13 mouse cellular contexts compared by ENCODE assay signal in genomic region chr13:16805560-16805959, GRCm38 (mm10).
DNase-seq lines count a peak whose midpoint lies in the region; ATAC-seq and TF ChIP-seq lines count a peak whose summit lies in the region.
"Had no signal": no experiment of that assay in that cellular context is flagged by ENCODE, and none has a peak within 500 bp of the region (broad histone marks: within the 10 kb centered on the region; RNA-seq: fewer than 3 reads in every experiment).

No protein-coding gene starts in this region.

- H3K4me1 ChIP-seq in ES-E14 (ENCODE audit: control insufficient read depth in 2 of 2, insufficient read depth in 2 of 2, low read length in 2 of 2, poor library complexity in 1 of 2): no peaks in the 10 kb centered on the region
- H3K4me1 ChIP-seq: liver, embryonic 12.5 days had no signal

- ATAC-seq in hematopoietic stem cell, adult 5-6 weeks (replicated peaks in 1 of 2; ENCODE audit: insufficient read depth in 1 of 2, low FRiP score in 2 of 2, low TSS enrichment in 1 of 2, low read depth in 1 of 2, poor library complexity in 2 of 2, severe bottlenecking in 2 of 2): peak; percentile 21 to 22; a peak in 3 of 4 replicates
- ATAC-seq: liver, embryonic 12.5 days had no signal

- H3K4me3 ChIP-seq in ES-E14 (ENCODE audit: insufficient read depth in 1 of 2, low read depth in 1 of 2, low read length in 2 of 2, poor library complexity in 1 of 2, severe bottlenecking in 1 of 2): no peak overlapping the region
- H3K4me3 ChIP-seq: liver, embryonic 12.5 days; myocyte had no signal

- no peak overlapping the region for H3K9ac ChIP-seq in ES-E14 (ENCODE audit: insufficient read depth, low read depth, low read length, poor library complexity, severe bottlenecking)
- H3K9ac ChIP-seq: liver, embryonic 12.5 days had no signal

- no peaks in the 10 kb centered on the region for H3K9me3 ChIP-seq in ES-E14 (ENCODE audit: control insufficient read depth, insufficient read depth, low read depth, low read length)
- H3K9me3 ChIP-seq: liver, embryonic 12.5 days had no signal

- DNase-seq in ES-E14 (ENCODE audit: low read depth, low spot score): no peak
- DNase-seq in brain, adult 2 months (ENCODE audit: low read depth, low spot score): peak; percentile 7
- peak; percentile 5 to 22 for DNase-seq in lung, postnatal 4 days
- no peak for DNase-seq in heart, adult 18-20 months
- DNase-seq in layer of hippocampus, adult 9-10 months (ENCODE audit: low spot score): no peak
- no peak for DNase-seq in spleen, postnatal 10 days (ENCODE audit: low spot score in 2 of 2)
- DNase-seq: adrenal gland, adult 8-10 months; cerebellum, adult 8-10 months; right cerebral cortex, postnatal 4 days; thymus, postnatal 36 days had no signal

- H3K27ac ChIP-seq in ES-E14 (ENCODE audit: insufficient read depth, low read depth, low read length, poor library complexity, severe bottlenecking): no peak overlapping the region
- H3K27ac ChIP-seq: liver, embryonic 12.5 days had no signal

- in situ Hi-C loops in ES-E14 (cut with MboI; ENCODE audit: low sequenced_read_pairs in 2 of 2, unreplicated experiment in 2 of 2): no loop called here

- peaks cover 2% of the 10 kb centered on the region; the same call in 1 of the 2 replicates for H3K36me3 ChIP-seq in ES-E14 (ENCODE audit: control insufficient read depth, insufficient read depth, low read length, poor library complexity, severe bottlenecking)
- H3K36me3 ChIP-seq: liver, embryonic 12.5 days had no signal

TF ChIP-seq in ES-E14, 5 proteins besides CTCF, POLR2A, EP300 and RAD21:
- no peak for TF ChIP-seq MAFK (IDR thresholded peaks at IDR 0.05; ENCODE audit: insufficient read depth, low read depth, low read length)
- TF ChIP-seq CHD2 (IDR thresholded peaks at IDR 0.05; ENCODE audit: low read depth, low read length): peak; percentile 24; the same call in 1 of the 2 replicates
TF ChIP-seq in ES-E14: peak in this region for 1.

Comparison
In these comparisons a context has a peak if more than half of its experiments do, and no peak if none do; other contexts are left out.
1. DNase-seq: peak in brain, adult 2 months (single experiment) and lung, postnatal 4 days (2 of 2); none in ES-E14 (single experiment), heart, adult 18-20 months (0 of 2), layer of hippocampus, adult 9-10 months (single experiment) and spleen, postnatal 10 days (0 of 2).